Mouse (Mus musculus) brown adipose tissue, adult 24 weeks (tissue): ENCODE results near the gene Strip1. TPM values are rescaled to one million over a fixed set of nuclear protein-coding genes. Genes with fewer than 3 reads are reported as not detected.

Experiments used
- H3K27ac ChIP-seq: fragments of 200-500 bp; replicated peaks from 2 replicates; pipeline ENCODE4 v1.5.1; 2012; ENCODE audit warnings: low read depth, mild to moderate bottlenecking, low read length
- H3K4me1 ChIP-seq: fragments of 200-500 bp; 2 replicates; pipeline ENCODE4 v1.6.1; 2012; ENCODE audit warnings: low read length, mixed read lengths; ENCODE audit not compliant: control insufficient read depth, insufficient read depth, insufficient read length
- H3K4me3 ChIP-seq: fragments of 200-500 bp; 2 replicates; pipeline ENCODE4 v1.5.1; 2012; ENCODE audit warnings: low read depth, mild to moderate bottlenecking, low read length, moderate library complexity; ENCODE audit not compliant: insufficient read depth
- polyA plus RNA-seq: library from polyadenylated mRNA; stranded (reverse); fragments of >200 nt; gene quantifications from 2 replicates; pipeline ENCODE4 v1.2.4, GENCODE M21; 2012; ENCODE audit not compliant: missing spikeins, insufficient read depth, insufficient read length

Strip1 gene
- polyA plus RNA-seq, 1 experiment, result 21.9 TPM

- Histone ChIP-seq H3K4me3 (no peak overlapping the region), H3K4me1 (no peaks in the 10 kb centered on the region), H3K27ac (no peak overlapping the region)
Observed at GRCm38 (mm10) chr3:107636236-107636635, 4.7 kb upstream of the Strip1 start.

- Histone ChIP-seq H3K4me3 (no peak overlapping the region), H3K4me1 (no peaks in the 10 kb centered on the region), H3K27ac (no peak overlapping the region)
Observed at GRCm38 (mm10) chr3:107635836-107636235, 4.3 kb upstream of the Strip1 start.

- H3K27ac ChIP-seq, result no peak overlapping the region
Observed at GRCm38 (mm10) chr3:107633906-107634305, 2.4 kb upstream of the Strip1 start.

GRCm38 (mm10) chr3:107632786-107633185 lies 1.3 kb upstream of the Strip1 start:
- Histone ChIP-seq H3K4me1 (no peaks in the 10 kb centered on the region), H3K4me3 (no peak overlapping the region), H3K27ac (no peak overlapping the region)

More at GRCm38 (mm10) chr3:107633906-107634305, 2.4 kb upstream of the Strip1 start:
- Histone ChIP-seq H3K4me1 (no peaks in the 10 kb centered on the region), H3K4me3 (no peak overlapping the region)

- peak within 1 kb of the TSS; percentile 93 for H3K4me3 ChIP-seq
- H3K4me1 ChIP-seq, result no peaks in the 10 kb centered on the region
- peak within 1 kb of the TSS; percentile 90 for H3K27ac ChIP-seq
Observed at GRCm38 (mm10) chr3:107630682-107631522, 592 bp downstream of the Strip1 start, which contains the start of gene Gm10961. TSS of gene Gm10961 (plus strand) at chr3:107631322.

GRCm38 (mm10) chr3:107629411-107629810 lies 2.1 kb downstream of the Strip1 start:
- H3K4me1 ChIP-seq, result no peaks in the 10 kb centered on the region
- no peak overlapping the region for H3K27ac ChIP-seq
- H3K4me3 ChIP-seq, result no peak overlapping the region

- Histone ChIP-seq H3K27ac (no peak overlapping the region), H3K4me3 (no peak overlapping the region), H3K4me1 (no peaks in the 10 kb centered on the region)
Observed at GRCm38 (mm10) chr3:107628551-107628950, 2.9 kb downstream of the Strip1 start.

- Histone ChIP-seq H3K4me1 (no peaks in the 10 kb centered on the region), H3K4me3 (no peak overlapping the region), H3K27ac (no peak overlapping the region)
Observed at GRCm38 (mm10) chr3:107627641-107628040, 3.9 kb downstream of the Strip1 start.

GRCm38 (mm10) chr3:107626751-107627150 lies 4.7 kb downstream of the Strip1 start:
- no peak overlapping the region for H3K27ac ChIP-seq
- no peak overlapping the region for H3K4me3 ChIP-seq
- no peaks in the 10 kb centered on the region for H3K4me1 ChIP-seq

GRCm38 (mm10) chr3:107625536-107625935 lies 6.0 kb downstream of the Strip1 start:
- Histone ChIP-seq H3K27ac (no peak overlapping the region), H3K4me3 (no peak overlapping the region), H3K4me1 (no peaks in the 10 kb centered on the region)

- Histone ChIP-seq H3K4me3 (no peak overlapping the region), H3K4me1 (no peaks in the 10 kb centered on the region), H3K27ac (no peak overlapping the region)
Observed at GRCm38 (mm10) chr3:107624424-107624823, 7.1 kb downstream of the Strip1 start.

- Histone ChIP-seq H3K27ac (no peak overlapping the region), H3K4me3 (no peak overlapping the region), H3K4me1 (no peaks in the 10 kb centered on the region)
Observed at GRCm38 (mm10) chr3:107622537-107622936, 9.0 kb downstream of the Strip1 start.

GRCm38 (mm10) chr3:107621286-107622075 lies 10.0 kb downstream of the Strip1 start:
- Histone ChIP-seq H3K4me1 (no peaks in the 10 kb centered on the region), H3K27ac (no peak overlapping the region), H3K4me3 (no peak overlapping the region)

- Histone ChIP-seq H3K4me1 (no peaks in the 10 kb centered on the region), H3K27ac (no peak overlapping the region), H3K4me3 (no peak overlapping the region)
Observed at GRCm38 (mm10) chr3:107619911-107620310, 11.6 kb downstream of the Strip1 start.

GRCm38 (mm10) chr3:107617800-107618199 lies 13.7 kb downstream of the Strip1 start:
- Histone ChIP-seq H3K4me3 (no peak overlapping the region), H3K4me1 (no peaks in the 10 kb centered on the region), H3K27ac (no peak overlapping the region)
